Mouse (Mus musculus): Measurements from ENCODE around the gene Synj1.

GRCm38 (mm10) chr16:90916040-90916481 lies 95.0 kb downstream of the Synj1 start:
- TF ChIP-seq CTCF (IDR thresholded peaks at IDR 0.05; ENCODE audit: control insufficient read depth, insufficient read depth, insufficient read length) (no peak), MYOD1 (IDR thresholded peaks at IDR 0.05; ENCODE audit: control insufficient read depth, insufficient read length, low read depth) (no peak), MYOG (IDR thresholded peaks at IDR 0.05; ENCODE audit: control insufficient read depth, extremely low read depth, insufficient read length) (no peak)
